Mouse (Mus musculus) heart, adult 9 months (tissue): ENCODE measurements around the gene Gm11487.
"Not testable (repeated sequence)": the region's sequence is repeated elsewhere in the genome, so short reads cannot be mapped to it uniquely, and the experiment has no call there.

ENCODE experiments used
- DNase-seq, 2 experiments: peaks; one replicate each; pipeline ENCODE4 v3.0.0; 2022; ENCODE audit warnings: low spot score in 2 of 2

Gm11487 gene

DNA sequence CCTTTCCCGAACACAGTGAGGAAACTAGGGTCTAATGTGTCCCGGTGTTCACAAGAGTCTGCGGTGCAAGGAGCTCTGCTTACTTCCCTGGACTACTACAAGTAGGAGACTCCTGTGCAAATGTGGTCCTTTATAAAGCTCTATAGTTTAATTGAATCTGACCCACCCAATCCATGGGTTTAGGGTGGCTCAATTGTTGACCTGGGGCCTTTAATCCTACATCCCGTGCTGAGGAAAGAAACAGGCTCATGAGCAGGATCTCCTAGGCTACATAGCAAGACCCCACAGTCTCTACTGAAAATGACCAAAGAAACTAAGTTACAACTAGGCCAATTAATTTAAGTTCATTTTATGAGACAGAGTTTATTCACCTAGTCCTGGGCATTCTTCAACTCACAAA, at the start of gene Gm11487:
TSS of gene Gm11487 (minus strand) at position 101 of the 400 bp plus-strand sequence.
- DNase-seq = not testable (repeated sequence)

- DNase-seq = no peak
Measured at GRCm38 (mm10) chr4:73444715-73445114, 39.8 kb upstream of the Gm11487 start.

GRCm38 (mm10) chr4:73442568-73442967, 37.7 kb upstream of the Gm11487 start:
- no peak for DNase-seq

DNA sequence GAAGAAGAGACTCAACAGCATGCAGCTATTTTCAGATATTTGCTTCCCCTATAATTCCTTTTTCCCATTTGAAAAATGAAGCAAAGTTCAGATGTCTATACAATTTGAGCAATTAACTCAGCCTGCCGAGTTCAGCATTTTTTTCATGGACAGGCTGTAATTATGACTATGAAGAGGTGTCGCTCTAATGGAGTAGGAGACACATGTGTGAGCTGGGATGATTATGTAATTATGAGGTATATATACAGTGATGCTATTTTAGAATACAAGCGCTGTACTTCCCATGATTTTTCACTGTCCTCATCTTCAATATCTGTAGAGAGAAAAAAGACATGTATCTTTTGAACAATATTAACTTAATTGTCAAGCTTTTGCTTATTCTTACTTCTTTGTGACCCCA, 21.0 kb upstream of the Gm11487 start:
- no peak for DNase-seq

DNA sequence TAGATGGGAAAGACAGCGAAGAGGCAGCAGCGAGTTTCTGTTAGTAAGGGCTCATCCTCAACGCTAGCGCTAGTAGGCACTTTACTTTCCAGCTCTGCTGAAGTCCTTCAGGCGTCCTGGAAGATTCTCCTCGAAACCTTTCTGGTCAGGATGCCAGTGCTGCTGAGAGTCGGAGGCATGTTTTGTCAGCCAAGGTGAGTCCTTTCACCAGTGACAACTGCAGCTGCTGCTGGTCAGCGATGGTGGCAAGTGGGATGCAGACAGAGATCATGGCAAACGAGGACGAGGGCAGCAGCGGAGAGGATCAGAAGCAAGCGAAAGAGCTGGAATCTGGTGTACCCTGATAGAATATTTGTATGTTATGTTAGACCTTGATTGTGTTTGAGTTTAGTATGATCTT, 18.2 kb upstream of the Gm11487 start:
- DNase-seq = no peak

GRCm38 (mm10) chr4:73366534-73366933, 38.3 kb downstream of the Gm11487 start:
- DNase-seq = no peak
